Mouse (Mus musculus): ENCODE results near the gene Tcirg1. TPM values are rescaled to one million over a fixed set of nuclear protein-coding genes. Genes with fewer than 3 reads are reported as not detected.

The Tcirg1 gene
- total and polyA plus RNA-seq, 3 experiments: 7.4 to 50.5 (median 12.4) TPM

DNA sequence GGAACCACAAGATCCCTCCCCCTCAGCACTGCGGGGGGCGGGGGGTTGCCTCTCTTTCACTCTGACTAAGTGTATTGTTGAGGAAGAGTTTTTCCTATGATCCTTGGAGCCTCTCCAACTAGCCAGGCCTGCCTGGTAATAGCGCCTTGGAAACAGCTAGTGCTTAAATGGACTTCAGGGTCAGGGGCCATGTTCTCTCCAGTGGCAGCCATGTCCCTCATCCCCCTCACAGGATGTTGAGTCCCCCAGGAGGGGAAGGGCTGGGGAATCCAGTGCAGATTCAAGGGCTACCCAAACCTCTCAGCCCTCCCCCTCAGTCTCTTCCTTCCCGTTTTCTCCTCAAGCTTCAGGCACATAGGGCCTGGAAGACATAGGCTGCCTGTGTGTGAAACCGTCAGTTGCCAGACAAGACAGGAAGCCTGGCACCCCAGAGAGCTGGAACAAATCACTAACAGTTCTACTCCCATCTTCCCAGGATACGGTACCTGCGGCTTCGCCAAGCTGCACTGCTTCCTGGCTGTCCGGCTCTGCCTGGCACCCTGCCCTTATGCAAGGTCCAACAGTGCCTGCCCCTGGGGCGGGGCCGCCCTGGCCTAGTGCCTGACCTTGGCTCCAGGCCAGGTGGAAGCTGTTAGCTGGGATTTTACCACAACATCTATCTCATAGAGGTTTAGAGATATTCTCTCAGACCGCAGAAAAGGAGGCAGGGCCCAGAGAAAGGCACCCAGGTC lies 22.4 kb upstream of the Tcirg1 start, which contains the start of gene Aldh3b1:
Gene Aldh3b1, minus strand, starts transcription at position 598 of the 731 bp plus-strand sequence.
- DNase-seq: peak; percentile 93 to 94
- Histone ChIP-seq H3K4me1 (ENCODE audit: control insufficient read depth, insufficient read depth, low read length) (peaks cover 19% of the 10 kb centered on the region), H3K36me3 (ENCODE audit: control insufficient read depth, insufficient read depth, low read length) (no peaks in the 10 kb centered on the region), H3K27ac (peak within 1 kb of the TSS; percentile 84), H3K4me3 (peak within 1 kb of the TSS; percentile 5; the same call in 1 of the 2 replicates), H3K79me2 (replicated peaks; ENCODE audit: control insufficient read depth, insufficient read depth, low read length) (no peaks in the 10 kb centered on the region), H3K27me3 (ENCODE audit: control insufficient read depth, insufficient read depth, low read length) (no peaks in the 10 kb centered on the region), H3K9ac (ENCODE audit: low read depth, low read length) (peak within 1 kb of the TSS; percentile 22; the same call in 1 of the 2 replicates)
- intact Hi-C loops (cut with DNase I): no loop called here
- TF ChIP-seq POLR2A (IDR thresholded peaks at IDR 0.05; ENCODE audit: insufficient read depth, low read depth, low read length) (peak; percentile 32; the same call in 1 of the 2 replicates), CTCF (IDR thresholded peaks at IDR 0.05) (no peak)
- WGBS: 7% methylated on average over 12 of the region's 12 CpGs

DNA sequence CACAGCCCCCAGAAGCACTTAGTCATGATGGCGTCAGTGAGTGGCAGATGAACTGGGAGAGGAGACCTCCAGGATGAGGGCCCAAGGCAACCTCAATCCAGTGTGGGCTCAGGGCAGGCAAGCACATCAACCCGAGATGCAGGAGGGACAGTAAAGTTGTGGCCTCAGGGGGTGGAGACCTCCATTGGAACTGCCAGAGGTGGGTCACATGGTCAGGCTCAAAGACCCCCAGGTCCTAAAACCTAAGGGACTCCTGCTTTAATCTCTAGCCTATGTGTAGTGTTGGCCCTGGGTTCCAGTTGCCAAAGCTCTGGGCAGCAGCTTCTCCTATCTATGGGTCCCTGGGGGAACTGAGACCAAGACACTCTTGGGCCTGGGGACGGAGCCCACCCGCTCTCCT lies 21.8 kb upstream of the Tcirg1 start:
- no peaks in the 10 kb centered on the region for H3K27me3 ChIP-seq (ENCODE audit: control insufficient read depth, insufficient read depth, low read length)
- no peaks in the 10 kb centered on the region for H3K79me2 ChIP-seq (replicated peaks; ENCODE audit: control insufficient read depth, insufficient read depth, low read length)
- H3K36me3 ChIP-seq (ENCODE audit: control insufficient read depth, insufficient read depth, low read length): no peaks in the 10 kb centered on the region
- TF ChIP-seq EP300 (IDR thresholded peaks at IDR 0.05; ENCODE audit: insufficient read depth, low read depth, low read length) (no peak), POLR2A (IDR thresholded peaks at IDR 0.05; ENCODE audit: insufficient read depth, low read depth, low read length) (no peak), CTCF (IDR thresholded peaks at IDR 0.05) (no peak)
- peak in 1 of 2 experiments; percentile 35 for DNase-seq
- WGBS: 39% methylated on average over 4 of the region's 4 CpGs
- H3K4me1 ChIP-seq (ENCODE audit: control insufficient read depth, insufficient read depth, low read length): peaks cover 24% of the 10 kb centered on the region
- peak overlapping the region; percentile 84 for H3K27ac ChIP-seq
- H3K9ac ChIP-seq (ENCODE audit: low read depth, low read length): no peak overlapping the region
- no peak overlapping the region; the same call in 1 of the 2 replicates for H3K4me3 ChIP-seq
- intact Hi-C loops (cut with DNase I): no loop called here

DNA sequence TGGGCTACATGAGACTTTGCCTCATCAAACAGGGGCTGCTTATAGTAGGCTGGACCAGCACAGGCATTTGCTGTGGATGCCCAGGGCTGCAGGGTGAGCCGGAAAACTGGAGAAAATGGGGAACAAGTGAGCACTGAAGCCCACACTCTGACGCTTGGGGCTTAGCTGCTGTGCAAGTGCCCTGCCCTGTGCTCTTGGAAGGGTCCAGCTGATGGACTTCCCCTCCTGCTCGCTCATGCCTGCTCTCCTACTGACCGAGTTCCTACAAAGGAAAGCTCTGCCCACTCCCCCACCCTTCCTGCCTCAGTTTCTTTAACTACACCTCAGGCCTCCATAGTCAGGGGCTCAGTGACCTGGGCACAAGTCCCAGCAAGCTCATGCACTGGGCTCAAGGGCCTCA lies 21.1 kb upstream of the Tcirg1 start:
- Histone ChIP-seq H3K36me3 (ENCODE audit: control insufficient read depth, insufficient read depth, low read length) (no peaks in the 10 kb centered on the region), H3K9ac (ENCODE audit: low read depth, low read length) (no peak overlapping the region), H3K27ac (no peak overlapping the region), H3K27me3 (ENCODE audit: control insufficient read depth, insufficient read depth, low read length) (no peaks in the 10 kb centered on the region), H3K79me2 (replicated peaks; ENCODE audit: control insufficient read depth, insufficient read depth, low read length) (no peaks in the 10 kb centered on the region), H3K4me3 (no peak overlapping the region), H3K4me1 (ENCODE audit: control insufficient read depth, insufficient read depth, low read length) (peaks cover 32% of the 10 kb centered on the region)
- DNase-seq: peak in 1 of 2 experiments; percentile 37
- 85% methylated on average over 4 of the region's 4 CpGs for WGBS
- intact Hi-C loops (cut with DNase I): no loop called here
- TF ChIP-seq CTCF (IDR thresholded peaks at IDR 0.05): no peak
- no peak for TF ChIP-seq EP300 (IDR thresholded peaks at IDR 0.05; ENCODE audit: insufficient read depth, low read depth, low read length)
- no peak for TF ChIP-seq POLR2A (IDR thresholded peaks at IDR 0.05; ENCODE audit: insufficient read depth, low read depth, low read length)

DNA sequence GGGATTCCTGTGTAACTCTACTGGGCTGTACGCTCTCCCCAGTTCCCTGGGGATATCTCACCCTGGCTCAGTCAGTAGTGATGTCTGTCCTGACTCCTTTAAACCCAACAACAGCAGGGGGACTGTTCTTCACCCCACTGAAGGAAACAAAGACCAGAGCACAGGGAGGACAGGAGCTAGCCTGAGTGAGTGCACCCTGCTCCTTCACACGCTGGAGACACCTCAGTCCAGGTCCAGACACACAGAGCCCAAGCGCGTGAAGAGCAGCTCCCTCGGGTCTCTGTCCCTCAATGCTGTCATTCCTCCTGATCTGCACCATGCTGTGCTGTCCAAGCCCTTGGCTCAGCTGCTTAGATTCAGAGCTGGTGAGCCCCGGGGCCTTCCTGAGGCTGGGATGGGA lies 19.8 kb upstream of the Tcirg1 start:
- TF ChIP-seq CTCF (IDR thresholded peaks at IDR 0.05) (0 out of 2 replicates have a peak, but pooled peaks have one; percentile 0), POLR2A (IDR thresholded peaks at IDR 0.05; ENCODE audit: insufficient read depth, low read depth, low read length) (no peak)
- Histone ChIP-seq H3K27me3 (ENCODE audit: control insufficient read depth, insufficient read depth, low read length) (no peaks in the 10 kb centered on the region), H3K9ac (ENCODE audit: low read depth, low read length) (no peak overlapping the region), H3K79me2 (replicated peaks; ENCODE audit: control insufficient read depth, insufficient read depth, low read length) (no peaks in the 10 kb centered on the region), H3K4me3 (no peak overlapping the region), H3K4me1 (ENCODE audit: control insufficient read depth, insufficient read depth, low read length) (peaks cover 33% of the 10 kb centered on the region), H3K27ac (no peak overlapping the region), H3K36me3 (ENCODE audit: control insufficient read depth, insufficient read depth, low read length) (no peaks in the 10 kb centered on the region)
- no peak for DNase-seq
- intact Hi-C loops (cut with DNase I): no loop called here
- WGBS: 54% methylated on average over 6 of the region's 6 CpGs

DNA sequence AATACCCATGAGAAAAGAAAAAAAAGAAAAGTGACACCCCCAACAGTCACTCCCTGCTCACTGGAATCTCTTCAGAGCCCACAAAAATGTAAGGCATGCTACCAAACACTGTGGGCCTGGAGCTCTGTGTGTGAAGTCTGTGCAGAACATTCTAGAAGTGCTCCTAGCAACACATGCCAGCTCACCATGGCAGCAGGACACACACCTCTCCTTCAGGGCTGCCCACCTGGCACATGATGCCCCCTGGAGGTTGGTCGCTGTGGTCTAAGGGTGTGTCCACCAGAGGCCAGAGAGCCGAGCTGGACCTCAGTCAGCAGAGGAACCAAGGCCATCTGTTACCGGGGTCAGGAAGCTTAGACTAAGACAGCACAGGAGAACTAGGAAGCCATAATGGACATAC lies 19.3 kb upstream of the Tcirg1 start:
- no peak overlapping the region for H3K4me3 ChIP-seq
- peaks cover 33% of the 10 kb centered on the region for H3K4me1 ChIP-seq (ENCODE audit: control insufficient read depth, insufficient read depth, low read length)
- 49% methylated on average over 3 of the region's 3 CpGs for WGBS
- no peaks in the 10 kb centered on the region for H3K27me3 ChIP-seq (ENCODE audit: control insufficient read depth, insufficient read depth, low read length)
- H3K36me3 ChIP-seq (ENCODE audit: control insufficient read depth, insufficient read depth, low read length): no peaks in the 10 kb centered on the region
- intact Hi-C loops (cut with DNase I): no loop called here
- no peaks in the 10 kb centered on the region for H3K79me2 ChIP-seq (replicated peaks; ENCODE audit: control insufficient read depth, insufficient read depth, low read length)
- H3K27ac ChIP-seq: no peak overlapping the region
- no peak for TF ChIP-seq POLR2A (IDR thresholded peaks at IDR 0.05; ENCODE audit: insufficient read depth, low read depth, low read length)
- peak; percentile 15 for TF ChIP-seq CTCF (IDR thresholded peaks at IDR 0.05)
- DNase-seq: peak in 1 of 2 experiments; percentile 36
- no peak overlapping the region for H3K9ac ChIP-seq (ENCODE audit: low read depth, low read length)

DNA sequence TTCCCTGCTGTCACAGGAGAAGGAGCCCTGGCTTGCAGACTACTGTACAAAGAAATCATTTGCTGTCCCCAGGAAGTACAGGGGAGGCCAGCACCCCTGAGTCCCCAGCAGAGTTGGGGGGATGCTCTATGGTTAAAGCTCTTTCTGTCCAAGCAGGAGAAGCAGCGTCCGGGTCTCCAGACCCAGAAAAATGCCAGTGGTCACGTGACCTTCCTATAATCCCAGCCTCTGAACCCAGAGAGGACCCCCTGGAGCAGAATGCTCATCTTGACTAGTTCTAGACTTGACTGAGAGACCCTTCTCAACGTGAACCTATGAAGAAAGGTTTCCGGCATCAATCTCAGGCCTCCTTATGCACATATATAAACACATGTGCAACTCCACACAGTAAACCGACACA lies 18.9 kb upstream of the Tcirg1 start:
- H3K9ac ChIP-seq (ENCODE audit: low read depth, low read length): no peak overlapping the region
- H3K79me2 ChIP-seq (replicated peaks; ENCODE audit: control insufficient read depth, insufficient read depth, low read length): no peaks in the 10 kb centered on the region
- DNase-seq: no peak
- H3K27ac ChIP-seq: no peak overlapping the region
- H3K36me3 ChIP-seq (ENCODE audit: control insufficient read depth, insufficient read depth, low read length): no peaks in the 10 kb centered on the region
- intact Hi-C loops (cut with DNase I): no loop called here
- no peak for TF ChIP-seq EP300 (IDR thresholded peaks at IDR 0.05; ENCODE audit: insufficient read depth, low read depth, low read length)
- TF ChIP-seq CTCF (IDR thresholded peaks at IDR 0.05): no peak
- no peak for TF ChIP-seq POLR2A (IDR thresholded peaks at IDR 0.05; ENCODE audit: insufficient read depth, low read depth, low read length)
- 93% methylated on average over 6 of the region's 6 CpGs for WGBS
- H3K4me1 ChIP-seq (ENCODE audit: control insufficient read depth, insufficient read depth, low read length): peaks cover 33% of the 10 kb centered on the region
- H3K27me3 ChIP-seq (ENCODE audit: control insufficient read depth, insufficient read depth, low read length): no peaks in the 10 kb centered on the region
- no peak overlapping the region for H3K4me3 ChIP-seq
